ENCODE assay signal across 8 mouse cellular contexts in genomic region chr14:59200711-59201603, GRCm38 (mm10). TPM values are rescaled to one million over a fixed set of nuclear protein-coding genes. Genes with fewer than 3 reads are reported as not detected.
DNase-seq lines count a peak whose midpoint lies in the region; ATAC-seq and TF ChIP-seq lines count a peak whose summit lies in the region.

Gene Rcbtb1 (plus strand): TSS chr14:59201209.

- under 1% methylated on average over 92 of the region's 96 CpGs for WGBS in forebrain, embryonic 12.5 days
- under 1% methylated on average over 80 of the region's 96 CpGs for WGBS in heart, postnatal 0 days
- under 1% methylated on average over 93 of the region's 96 CpGs for WGBS in liver, embryonic 16.5 days (ENCODE audit: insufficient replicate concordance)
- under 1% methylated on average over 96 of the region's 96 CpGs for WGBS in neural tube, embryonic 13.5 days

- TF ChIP-seq EP300 in heart, postnatal 0 days (IDR thresholded peaks at IDR 0.05; ENCODE audit: low read depth): peak; percentile 20; the same call in 1 of the 2 replicates

- TF ChIP-seq POLR2A in testis, adult 2 months (IDR thresholded peaks at IDR 0.05; ENCODE audit: control insufficient read depth, low read depth, low read length): peak; percentile 79

- ATAC-seq in forebrain, embryonic 12.5 days (ENCODE audit: low FRiP score): peak; percentile 95
- ATAC-seq in heart, postnatal 0 days (ENCODE audit: insufficient read depth, low read depth): peak; percentile 94
- peak; percentile 93 for ATAC-seq in liver, embryonic 16.5 days (ENCODE audit: low read depth)
- peak; percentile 96 for ATAC-seq in neural tube, embryonic 13.5 days (ENCODE audit: low read depth)

- peaks cover 17% of the 10 kb centered on the region for H3K9me3 ChIP-seq in E14TG2a.4 (ENCODE audit: low read length)
- H3K9me3 ChIP-seq in forebrain, embryonic 12.5 days: no peaks in the 10 kb centered on the region
- H3K9me3 ChIP-seq in heart, postnatal 0 days (replicated peaks; ENCODE audit: control insufficient read depth, low read length): no peaks in the 10 kb centered on the region
- no peaks in the 10 kb centered on the region for H3K9me3 ChIP-seq in liver, embryonic 16.5 days (replicated peaks; ENCODE audit: control insufficient read depth, low read length)
- no peaks in the 10 kb centered on the region for H3K9me3 ChIP-seq in neural tube, embryonic 13.5 days

- H3K9ac ChIP-seq in forebrain, embryonic 12.5 days: peak within 1 kb of the TSS; percentile 93
- H3K9ac ChIP-seq in heart, postnatal 0 days (replicated peaks; ENCODE audit: low read depth, low read length): peak within 1 kb of the TSS; percentile 91
- peak within 1 kb of the TSS; percentile 83 for H3K9ac ChIP-seq in liver, embryonic 16.5 days (ENCODE audit: low read depth, low read length)
- peak within 1 kb of the TSS; percentile 93 for H3K9ac ChIP-seq in neural tube, embryonic 13.5 days

- H3K4me2 ChIP-seq in forebrain, embryonic 12.5 days: peak within 1 kb of the TSS; percentile 67
- peak within 1 kb of the TSS; percentile 85 for H3K4me2 ChIP-seq in heart, postnatal 0 days (ENCODE audit: low read depth, low read length)
- H3K4me2 ChIP-seq in liver, embryonic 16.5 days (ENCODE audit: low read depth, low read length): peak within 1 kb of the TSS; percentile 92
- H3K4me2 ChIP-seq in neural tube, embryonic 13.5 days: peak within 1 kb of the TSS; percentile 80

- H3K4me1 ChIP-seq in E14TG2a.4 (replicated peaks; ENCODE audit: low read depth, low read length): peaks cover 51% of the 10 kb centered on the region
- peaks cover 34% of the 10 kb centered on the region for H3K4me1 ChIP-seq in forebrain, embryonic 12.5 days
- peaks cover 9% of the 10 kb centered on the region for H3K4me1 ChIP-seq in heart, postnatal 0 days (ENCODE audit: control insufficient read depth, insufficient read depth)
- H3K4me1 ChIP-seq in liver, embryonic 16.5 days (ENCODE audit: control insufficient read depth, low read depth, low read length): peaks cover 11% of the 10 kb centered on the region
- H3K4me1 ChIP-seq in neural tube, embryonic 13.5 days (replicated peaks): peaks cover 41% of the 10 kb centered on the region
- H3K4me1 ChIP-seq in testis, adult 2 months (ENCODE audit: control insufficient read depth, insufficient read depth, low read length): peaks cover 2% of the 10 kb centered on the region; the same call in 1 of the 2 replicates

- DNase-seq in c-Kit-positive CD71-positive TER-119-positive erythroid progenitor cells, embryonic 14.5 days (ENCODE audit: low spot score): peak; percentile 88
- DNase-seq in heart, postnatal 0 days (ENCODE audit: low spot score): peak; percentile 85
- peak; percentile 92 to 96 for DNase-seq in kidney, postnatal 4 days

- TF ChIP-seq CTCF in E14TG2a.4 (conservative IDR thresholded peaks at IDR 0.05; ENCODE audit: low read length): no peak
- peak; percentile 55 for TF ChIP-seq CTCF in heart, postnatal 0 days (IDR thresholded peaks at IDR 0.05; ENCODE audit: low read depth)
- TF ChIP-seq CTCF in testis, adult 2 months (IDR thresholded peaks at IDR 0.05; ENCODE audit: control insufficient read depth, insufficient read depth, insufficient replicate concordance, low read depth, low read length): no peak

- peak within 1 kb of the TSS; percentile 91 for H3K4me3 ChIP-seq in E14TG2a.4 (replicated peaks; ENCODE audit: low read length)
- H3K4me3 ChIP-seq in forebrain, embryonic 12.5 days (replicated peaks): peak within 1 kb of the TSS; percentile 83
- H3K4me3 ChIP-seq in heart, postnatal 0 days (ENCODE audit: low read depth, low read length): peak within 1 kb of the TSS; percentile 86
- H3K4me3 ChIP-seq in liver, embryonic 16.5 days (ENCODE audit: low read depth, low read length): peak within 1 kb of the TSS; percentile 87
- peak within 1 kb of the TSS; percentile 83 for H3K4me3 ChIP-seq in neural tube, embryonic 13.5 days
- peak within 1 kb of the TSS; percentile 86 for H3K4me3 ChIP-seq in testis, adult 2 months (ENCODE audit: control insufficient read depth, low read depth, low read length)

- H3K27me3 ChIP-seq in E14TG2a.4 (ENCODE audit: insufficient read depth, low read length): no peaks in the 10 kb centered on the region
- no peaks in the 10 kb centered on the region for H3K27me3 ChIP-seq in forebrain, embryonic 12.5 days
- H3K27me3 ChIP-seq in heart, postnatal 0 days (ENCODE audit: control insufficient read depth, insufficient read depth, low read length): no peaks in the 10 kb centered on the region
- H3K27me3 ChIP-seq in liver, embryonic 16.5 days (ENCODE audit: control insufficient read depth, insufficient read depth, low read depth, low read length): no peaks in the 10 kb centered on the region
- no peaks in the 10 kb centered on the region for H3K27me3 ChIP-seq in neural tube, embryonic 13.5 days
- no peaks in the 10 kb centered on the region for H3K27me3 ChIP-seq in testis, adult 2 months (ENCODE audit: control insufficient read depth, insufficient read depth, low read length)

- H3K36me3 ChIP-seq in E14TG2a.4 (ENCODE audit: insufficient read depth, low read length): peaks cover 6% of the 10 kb centered on the region; the same call in 1 of the 2 replicates
- H3K36me3 ChIP-seq in forebrain, embryonic 12.5 days (replicated peaks): no peaks in the 10 kb centered on the region
- no peaks in the 10 kb centered on the region for H3K36me3 ChIP-seq in heart, postnatal 0 days (replicated peaks; ENCODE audit: control insufficient read depth, insufficient read depth, low read length)
- no peaks in the 10 kb centered on the region for H3K36me3 ChIP-seq in liver, embryonic 16.5 days (ENCODE audit: control insufficient read depth, insufficient read depth)
- H3K36me3 ChIP-seq in neural tube, embryonic 13.5 days: no peaks in the 10 kb centered on the region
- no peaks in the 10 kb centered on the region for H3K36me3 ChIP-seq in testis, adult 2 months (ENCODE audit: control insufficient read depth, insufficient read depth, low read length)

- peak within 1 kb of the TSS; percentile 97 for H3K27ac ChIP-seq in forebrain, embryonic 12.5 days
- H3K27ac ChIP-seq in heart, postnatal 0 days (ENCODE audit: low read depth): peak within 1 kb of the TSS; percentile 86
- peak within 1 kb of the TSS; percentile 94 for H3K27ac ChIP-seq in liver, embryonic 16.5 days (ENCODE audit: low read length)
- H3K27ac ChIP-seq in neural tube, embryonic 13.5 days (replicated peaks): peak within 1 kb of the TSS; percentile 97
- H3K27ac ChIP-seq in testis, adult 2 months (ENCODE audit: control insufficient read depth, insufficient read depth, low read depth, low read length): peak within 1 kb of the TSS; percentile 76

RNA-seq across cellular contexts. Expression of gene Rcbtb1, which starts in this region (rescaled TPM):
- 128 and 130 TPM in 2 replicates for polyA plus RNA-seq in forebrain, embryonic 12.5 days (2016; fragmentation: Nextera tagmentation; extraction: Ambion mirVana)
- total RNA-seq in heart, postnatal 0 days (2014; rRNA removed; ENCODE audit: low replicate concordance): 9.5 and 16.3 TPM in 2 replicates
- 7.8 and 8.1 TPM in 2 replicates for polyA plus RNA-seq in heart, postnatal 0 days (2015; fragmentation: Nextera tagmentation; extraction: Ambion mirVana)
- 21.7 and 25.2 TPM in 2 replicates for polyA plus RNA-seq in liver, embryonic 16.5 days (2015; fragmentation: Nextera tagmentation; extraction: Ambion mirVana)
- polyA plus RNA-seq in neural tube, embryonic 13.5 days (2015; fragmentation: Nextera tagmentation; extraction: Ambion mirVana): 58.2 and 58.6 TPM in 2 replicates
- 4.9 and 5.6 TPM in 2 replicates for polyA plus RNA-seq in testis, adult 2 months (2012; rRNA removed)

Comparison
In these comparisons a context has a peak if more than half of its experiments do, and no peak if none do; other contexts are left out.
1. Peak in every context shown above with its lines: DNase-seq, ATAC-seq, H3K4me3 ChIP-seq and H3K27ac ChIP-seq.